Mouse (Mus musculus) intestine, embryonic 16.5 days (tissue): ENCODE data around the gene Cacna1g. TPM values are rescaled to one million over a fixed set of nuclear protein-coding genes. Genes with fewer than 3 reads are reported as not detected.

ENCODE experiments used
- ATAC-seq: fragments of 200-750 bp; cut with Nextera tagmentation; 2 replicates; pipeline ENCODE4 v1.8.0; 2017; ENCODE audit warnings: moderate TSS enrichment, moderate library complexity
- H3K27ac ChIP-seq: fragments of 300-500 bp; sonication (generic); 2 replicates; pipeline ENCODE4 v1.5.1; 2014; ENCODE audit warnings: mild to moderate bottlenecking, low read length
- H3K27me3 ChIP-seq: fragments of 300-500 bp; sonication (generic); replicated peaks from 2 replicates; pipeline ENCODE4 v1.6.1; 2014; ENCODE audit warnings: low read length, control low read depth, mixed read lengths; ENCODE audit not compliant: control insufficient read depth, insufficient read depth
- H3K36me3 ChIP-seq: fragments of 300-500 bp; sonication (generic); 2 replicates; pipeline ENCODE4 v1.6.1; 2014; ENCODE audit warnings: low read length, control low read depth; ENCODE audit not compliant: control insufficient read depth, insufficient read depth
- H3K4me1 ChIP-seq: fragments of 300-500 bp; sonication (generic); 2 replicates; pipeline ENCODE4 v1.6.1; 2014; ENCODE audit warnings: low read length, control low read depth, mixed read lengths; ENCODE audit not compliant: control insufficient read depth, insufficient read depth
- H3K4me2 ChIP-seq: fragments of 300-500 bp; sonication (generic); 2 replicates; pipeline ENCODE4 v1.6.1; 2014; ENCODE audit warnings: low read depth, low read length, control low read depth
- H3K4me3 ChIP-seq: fragments of 300-500 bp; sonication (generic); 2 replicates; pipeline ENCODE4 v1.5.1; 2014; ENCODE audit warnings: mild to moderate bottlenecking, low read length
- H3K9ac ChIP-seq: fragments of 300-500 bp; sonication (generic); 2 replicates; pipeline ENCODE4 v1.6.1; 2014; ENCODE audit warnings: low read depth, low read length
- H3K9me3 ChIP-seq: fragments of 300-500 bp; sonication (generic); 2 replicates; pipeline ENCODE4 v1.6.1; 2016; ENCODE audit warnings: low read length, control low read depth; ENCODE audit not compliant: control insufficient read depth
- WGBS: fragments of 180-500 bp; shearing (Covaris S2); extraction: QIAGEN DNeasy Blood & Tissue Kit; methylation state at CpG from one replicate; pipeline ENCODE4 v1.1.7; 2014; 5-methylcytosine and 5-hydroxymethylcytosine counted together
- polyA plus RNA-seq: library from polyadenylated mRNA; unstranded; fragments of >200 nt; fragmentation: Nextera tagmentation; extraction: Ambion mirVana; gene quantifications from 2 replicates; pipeline ENCODE4 v1.2.1, GENCODE M21; 2015

The Cacna1g gene
- polyA plus RNA-seq, 1 experiment from 2014 or later: 4.9 TPM

DNA sequence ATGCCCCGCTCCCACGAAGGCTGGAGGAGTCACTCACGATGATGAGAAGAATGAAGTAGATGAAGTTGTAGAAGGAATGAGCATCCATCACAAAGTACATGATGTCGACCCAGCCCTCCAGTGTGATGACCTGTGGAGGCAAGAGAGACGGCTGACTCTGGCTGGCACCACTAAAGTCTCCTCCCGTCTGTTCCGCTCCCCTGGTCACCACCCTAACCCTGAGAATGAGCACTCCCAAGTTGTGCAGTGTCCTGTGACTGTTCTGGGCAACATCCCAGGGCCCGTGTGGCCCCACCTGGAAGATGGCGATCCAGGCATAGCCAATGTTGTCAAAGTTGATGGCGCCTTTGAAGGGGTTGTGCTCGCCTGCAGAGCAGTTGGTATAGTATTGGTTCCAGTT, 12.1 kb downstream of the Cacna1g start:
- Histone ChIP-seq H3K4me3 (no peak overlapping the region), H3K9ac (no peak overlapping the region), H3K4me2 (no peak overlapping the region), H3K27ac (no peak overlapping the region), H3K9me3 (no peaks in the 10 kb centered on the region), H3K4me1 (peaks cover 6% of the 10 kb centered on the region; the same call in 1 of the 2 replicates), H3K27me3 (no peaks in the 10 kb centered on the region), H3K36me3 (no peaks in the 10 kb centered on the region)
- WGBS: 89% methylated on average over 11 of the region's 11 CpGs
- ATAC-seq: no peak

GRCm38 (mm10) chr11:94457001-94457400, 17.0 kb downstream of the Cacna1g start:
- no peaks in the 10 kb centered on the region for H3K9me3 ChIP-seq
- no peaks in the 10 kb centered on the region for H3K36me3 ChIP-seq
- no peak overlapping the region for H3K4me3 ChIP-seq
- H3K27ac ChIP-seq: no peak overlapping the region
- peaks cover 4% of the 10 kb centered on the region; the same call in 1 of the 2 replicates for H3K4me1 ChIP-seq
- H3K4me2 ChIP-seq: no peak overlapping the region
- whole genome bisulfite sequencing: 82% methylated on average over 15 of the region's 15 CpGs
- no peak overlapping the region for H3K9ac ChIP-seq
- H3K27me3 ChIP-seq: no peaks in the 10 kb centered on the region
- no peak for ATAC-seq

GRCm38 (mm10) chr11:94456347-94456746, 17.7 kb downstream of the Cacna1g start:
- H3K9ac ChIP-seq: no peak overlapping the region
- H3K9me3 ChIP-seq: no peaks in the 10 kb centered on the region
- 55% methylated on average over 3 of the region's 3 CpGs for WGBS
- H3K27me3 ChIP-seq: no peaks in the 10 kb centered on the region
- no peaks in the 10 kb centered on the region for H3K36me3 ChIP-seq
- H3K4me3 ChIP-seq: no peak overlapping the region
- no peak overlapping the region for H3K27ac ChIP-seq
- ATAC-seq: peak; percentile 58
- H3K4me2 ChIP-seq: no peak overlapping the region
- peaks cover 4% of the 10 kb centered on the region; the same call in 1 of the 2 replicates for H3K4me1 ChIP-seq

DNA sequence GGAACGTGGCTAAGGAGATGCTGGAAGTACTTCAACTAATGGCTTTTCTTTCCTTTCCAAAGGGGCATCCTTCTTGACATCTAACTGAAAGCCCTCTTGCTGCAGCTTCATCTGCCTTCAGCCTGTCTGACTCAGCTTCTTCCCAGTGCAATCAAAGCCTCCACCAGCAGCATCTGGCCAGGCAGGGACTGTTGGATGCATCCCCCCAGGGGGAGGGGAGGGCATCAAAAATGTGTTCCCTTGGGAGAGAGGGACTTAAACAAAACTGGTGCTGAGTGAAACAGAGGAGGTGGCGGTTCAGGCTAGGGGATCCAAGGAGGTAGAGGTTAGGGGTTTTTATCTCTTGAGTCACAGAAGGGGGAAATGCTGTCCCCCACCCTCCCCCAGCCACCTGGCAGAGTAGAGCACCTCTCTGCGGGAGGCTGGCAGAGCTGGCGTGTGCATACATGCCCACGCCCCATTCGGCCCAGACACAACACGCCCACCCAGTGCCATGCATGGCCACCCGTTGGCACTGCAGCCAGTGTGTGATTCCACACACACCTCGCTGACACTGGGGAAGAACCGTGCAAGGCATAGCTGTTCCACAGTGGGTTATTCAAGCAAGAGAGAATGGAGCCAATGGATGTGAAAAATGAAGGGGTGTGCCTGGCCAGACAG, 18.7 kb downstream of the Cacna1g start:
- Histone ChIP-seq H3K9me3 (no peaks in the 10 kb centered on the region), H3K27ac (no peak overlapping the region), H3K36me3 (no peaks in the 10 kb centered on the region), H3K4me2 (no peak overlapping the region), H3K9ac (no peak overlapping the region), H3K4me3 (no peak overlapping the region), H3K4me1 (peaks cover 7% of the 10 kb centered on the region; the same call in 1 of the 2 replicates), H3K27me3 (no peaks in the 10 kb centered on the region)
- ATAC-seq: no peak
- WGBS: 74% methylated on average over 10 of the region's 10 CpGs

DNA sequence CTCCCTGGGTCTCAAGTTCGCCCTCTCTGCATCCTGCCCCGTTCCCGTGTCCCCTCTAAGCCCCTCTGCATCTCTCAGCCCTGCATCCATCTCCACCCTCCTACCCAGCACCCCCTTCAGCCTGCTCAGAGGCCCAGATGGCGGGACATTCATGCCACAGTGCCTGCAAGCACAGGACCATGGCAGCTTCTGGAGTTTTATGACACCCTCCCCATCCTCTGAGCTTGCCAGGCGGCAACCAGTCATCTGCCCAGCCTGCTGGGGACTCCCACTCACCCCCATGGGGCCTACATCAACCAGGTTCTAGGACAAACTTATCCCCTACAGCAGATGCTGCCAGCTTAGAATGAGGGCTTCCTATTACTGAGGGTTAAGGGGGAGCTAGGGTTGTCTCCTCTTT, 19.2 kb downstream of the Cacna1g start:
- Histone ChIP-seq H3K4me3 (no peak overlapping the region), H3K27me3 (no peaks in the 10 kb centered on the region), H3K9ac (no peak overlapping the region), H3K4me1 (peaks cover 7% of the 10 kb centered on the region; the same call in 1 of the 2 replicates), H3K9me3 (no peaks in the 10 kb centered on the region), H3K4me2 (no peak overlapping the region), H3K36me3 (no peaks in the 10 kb centered on the region), H3K27ac (no peak overlapping the region)
- ATAC-seq: no peak
- 72% methylated on average over 5 of the region's 5 CpGs for WGBS

DNA sequence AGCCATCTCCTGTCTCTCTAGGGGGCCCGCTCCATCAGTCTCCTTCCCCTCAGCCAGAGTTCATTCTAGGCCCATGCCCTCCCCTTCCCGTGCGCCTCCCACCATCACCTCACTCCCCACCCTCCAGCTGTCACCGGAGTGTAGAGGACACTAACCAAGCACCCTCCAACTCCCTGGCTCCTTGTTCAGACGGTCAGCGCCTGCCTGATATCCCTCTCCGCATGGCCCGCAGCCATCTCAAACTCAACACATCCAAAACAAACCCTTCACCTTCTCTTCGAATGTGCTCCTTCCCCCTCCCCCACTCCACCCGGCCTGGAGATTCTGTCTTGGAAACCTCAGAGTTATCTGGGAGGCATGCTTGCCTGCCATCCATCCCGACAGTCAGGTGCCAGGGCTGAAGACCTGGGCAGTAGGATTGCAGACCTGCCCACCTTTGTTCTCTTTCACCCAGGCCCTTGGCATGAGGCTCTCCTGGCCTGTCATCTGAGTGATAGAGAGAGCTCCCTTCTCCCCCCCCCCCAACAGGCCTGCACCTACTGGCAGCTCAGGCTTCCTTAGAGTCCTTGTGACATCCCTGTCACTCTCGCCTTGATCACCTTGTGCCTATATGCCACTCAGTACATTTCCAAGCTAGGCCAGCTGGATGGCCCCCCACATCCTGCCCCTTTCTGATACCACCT, 22.8 kb downstream of the Cacna1g start:
- peak; percentile 26; the same call in 1 of the 2 replicates for ATAC-seq
- H3K36me3 ChIP-seq: no peaks in the 10 kb centered on the region
- no peak overlapping the region for H3K27ac ChIP-seq
- no peak overlapping the region for H3K9ac ChIP-seq
- 53% methylated on average over 12 of the region's 12 CpGs for WGBS
- H3K4me3 ChIP-seq: no peak overlapping the region
- peaks cover 7% of the 10 kb centered on the region for H3K4me1 ChIP-seq
- no peak overlapping the region for H3K4me2 ChIP-seq
- H3K9me3 ChIP-seq: no peaks in the 10 kb centered on the region
- no peaks in the 10 kb centered on the region for H3K27me3 ChIP-seq

DNA sequence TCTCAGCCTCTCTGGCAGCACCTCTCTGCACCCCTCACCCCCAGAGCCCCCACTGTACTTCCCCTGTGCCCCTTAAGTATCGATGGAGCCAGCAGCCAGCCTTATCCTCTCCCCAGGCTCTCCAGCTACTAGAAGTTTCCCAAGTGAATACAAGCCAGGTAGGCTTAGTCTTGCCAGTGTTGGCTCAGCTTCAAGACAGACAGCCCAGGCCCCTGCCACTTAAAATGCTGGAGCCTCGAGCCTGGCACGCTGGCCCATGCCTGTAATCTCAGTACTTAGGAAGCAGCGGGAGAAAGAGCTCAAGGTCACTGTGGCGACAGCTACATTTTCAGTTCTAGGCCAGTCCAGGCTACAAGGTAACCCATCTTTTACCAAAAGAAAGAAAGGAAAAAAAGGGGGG, 24.1 kb downstream of the Cacna1g start:
- no peak overlapping the region for H3K4me3 ChIP-seq
- H3K9ac ChIP-seq: no peak overlapping the region
- H3K9me3 ChIP-seq: no peaks in the 10 kb centered on the region
- H3K27ac ChIP-seq: no peak overlapping the region
- H3K36me3 ChIP-seq: no peaks in the 10 kb centered on the region
- no peak for ATAC-seq
- H3K27me3 ChIP-seq: no peaks in the 10 kb centered on the region
- WGBS: 61% methylated on average over 5 of the region's 5 CpGs
- H3K4me2 ChIP-seq: no peak overlapping the region
- peaks cover 12% of the 10 kb centered on the region for H3K4me1 ChIP-seq

GRCm38 (mm10) chr11:94449239-94449638, 24.8 kb downstream of the Cacna1g start:
- peaks cover 12% of the 10 kb centered on the region for H3K4me1 ChIP-seq
- ATAC-seq: no peak
- H3K27ac ChIP-seq: no peak overlapping the region
- H3K9me3 ChIP-seq: no peaks in the 10 kb centered on the region
- H3K4me2 ChIP-seq: no peak overlapping the region
- no peak overlapping the region for H3K4me3 ChIP-seq
- no peak overlapping the region for H3K9ac ChIP-seq
- H3K36me3 ChIP-seq: no peaks in the 10 kb centered on the region
- 51% methylated on average over 8 of the region's 8 CpGs for WGBS
- no peaks in the 10 kb centered on the region for H3K27me3 ChIP-seq

DNA sequence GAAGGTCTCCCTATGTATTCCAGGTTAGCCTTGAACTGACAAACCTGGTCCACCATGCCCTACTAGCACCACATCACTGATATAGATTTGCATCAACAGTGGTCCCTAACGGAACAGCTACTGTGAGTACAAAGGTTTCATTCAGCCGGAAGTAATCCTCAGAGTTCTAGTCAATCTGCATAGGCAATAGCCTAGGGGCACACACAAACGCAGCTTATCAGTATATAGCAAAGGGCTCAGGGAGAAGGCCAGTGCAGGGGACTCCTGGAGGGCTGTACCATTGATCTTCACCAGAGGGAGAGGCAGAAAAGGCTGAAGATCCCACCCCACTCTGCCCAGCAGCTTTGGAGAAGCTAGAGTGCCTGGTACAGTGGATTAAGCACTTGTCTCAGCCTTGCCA, 27.0 kb downstream of the Cacna1g start:
- H3K36me3 ChIP-seq: no peaks in the 10 kb centered on the region
- WGBS: 34% methylated on average over 3 of the region's 3 CpGs
- ATAC-seq: no peak
- no peaks in the 10 kb centered on the region for H3K27me3 ChIP-seq
- peaks cover 12% of the 10 kb centered on the region for H3K4me1 ChIP-seq
- H3K27ac ChIP-seq: no peak overlapping the region
- no peak overlapping the region for H3K9ac ChIP-seq
- H3K9me3 ChIP-seq: no peaks in the 10 kb centered on the region
- H3K4me2 ChIP-seq: no peak overlapping the region
- no peak overlapping the region for H3K4me3 ChIP-seq
